Mouse (Mus musculus) brain, embryonic 14.5 days (tissue): ENCODE data around the gene Foxn1. TPM values are rescaled to one million over a fixed set of nuclear protein-coding genes. Genes with fewer than 3 reads are reported as not detected.

ENCODE experiments used
- DNase-seq: peaks from one replicate; pipeline ENCODE4 v3.0.0-alpha.2; 2011; ENCODE audit warnings: low read depth
- CTCF ChIP-seq: fragments of 200-500 bp; IDR thresholded peaks from 2 replicates; pipeline ENCODE4 v1.5.1; 2012; ENCODE audit warnings: inconsistent platforms, mild to moderate bottlenecking, moderate library complexity, borderline replicate concordance; ENCODE audit not compliant: insufficient read depth, insufficient read length; ENCODE audit errors: extremely low read depth
- POLR2A ChIP-seq: fragments of 200-500 bp; IDR thresholded peaks from 2 replicates; pipeline ENCODE4 v1.6.1; 2012; ENCODE audit warnings: mild to moderate bottlenecking, inconsistent platforms, borderline replicate concordance; ENCODE audit not compliant: poor library complexity, insufficient read depth, insufficient read length, severe bottlenecking; ENCODE audit errors: extremely low read depth
- polyA plus RNA-seq: library from polyadenylated mRNA; depleted of rRNA; stranded (reverse); fragments of >200 nt; gene quantifications from 2 replicates; pipeline ENCODE4 v1.2.3, GENCODE M21; 2012

Gene Foxn1
- polyA plus RNA-seq, 1 experiment: 0.03 TPM

DNA sequence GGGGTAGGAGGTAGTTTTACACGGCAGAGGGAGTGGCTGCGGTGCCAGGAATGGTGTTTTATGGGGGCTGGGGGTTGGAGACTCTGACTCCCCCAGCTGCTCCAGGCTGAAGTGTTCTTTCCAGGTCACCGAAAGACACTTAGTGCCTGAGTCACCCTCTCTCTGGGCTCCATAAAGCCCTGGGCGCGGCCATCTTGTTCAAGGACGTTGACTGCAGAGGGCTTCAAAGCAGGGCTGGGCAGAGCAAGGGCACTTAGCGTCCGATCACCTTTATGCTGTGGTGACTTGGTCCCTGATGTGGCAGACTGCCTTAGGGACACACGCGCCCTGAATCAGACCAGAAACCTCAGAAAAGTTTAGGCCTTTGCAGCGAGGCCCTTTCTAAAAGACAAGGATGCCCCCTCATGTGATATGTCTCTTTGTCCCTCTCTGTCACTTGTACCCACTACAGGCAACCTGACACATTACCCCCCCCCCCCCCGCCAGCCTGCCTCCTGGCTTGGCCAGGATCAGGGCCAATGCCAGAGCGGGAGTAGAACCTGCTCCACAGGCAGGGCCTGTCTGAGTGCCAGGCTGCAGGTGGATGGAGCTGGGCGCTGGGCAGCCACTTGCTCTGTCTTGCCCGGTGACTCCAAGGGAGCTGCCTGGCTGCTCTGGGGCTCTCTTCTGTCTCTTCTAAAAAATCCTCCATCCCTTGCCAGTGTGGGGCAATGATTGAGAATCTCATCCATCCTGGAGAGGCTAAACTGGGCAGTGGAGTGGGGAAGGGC, 18.7 kb downstream of the Foxn1 start:
- TF ChIP-seq CTCF: no peak
- TF ChIP-seq POLR2A: no peak
- no peak for DNase-seq

DNA sequence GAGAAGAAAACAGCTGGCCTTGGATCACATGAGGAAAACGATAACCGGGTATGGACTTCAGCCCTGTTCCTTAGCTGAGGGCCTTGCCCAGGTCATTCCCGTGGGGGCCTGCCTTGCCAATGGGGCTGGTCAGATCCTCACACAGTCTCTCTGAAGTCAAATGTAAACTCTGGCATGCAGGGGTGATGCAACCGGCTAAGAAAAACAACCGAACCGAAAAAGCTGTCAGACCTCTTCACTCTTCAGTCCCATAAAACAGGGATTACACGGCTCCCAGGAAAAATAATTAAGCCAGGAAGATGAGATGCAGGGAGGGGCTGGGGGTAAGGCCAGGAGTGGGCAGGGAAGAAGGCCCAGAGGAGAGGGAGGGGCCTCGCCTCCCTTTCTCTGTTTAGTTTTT, 22.3 kb downstream of the Foxn1 start:
- TF ChIP-seq POLR2A (no peak), CTCF (no peak)
- no peak for DNase-seq

DNA sequence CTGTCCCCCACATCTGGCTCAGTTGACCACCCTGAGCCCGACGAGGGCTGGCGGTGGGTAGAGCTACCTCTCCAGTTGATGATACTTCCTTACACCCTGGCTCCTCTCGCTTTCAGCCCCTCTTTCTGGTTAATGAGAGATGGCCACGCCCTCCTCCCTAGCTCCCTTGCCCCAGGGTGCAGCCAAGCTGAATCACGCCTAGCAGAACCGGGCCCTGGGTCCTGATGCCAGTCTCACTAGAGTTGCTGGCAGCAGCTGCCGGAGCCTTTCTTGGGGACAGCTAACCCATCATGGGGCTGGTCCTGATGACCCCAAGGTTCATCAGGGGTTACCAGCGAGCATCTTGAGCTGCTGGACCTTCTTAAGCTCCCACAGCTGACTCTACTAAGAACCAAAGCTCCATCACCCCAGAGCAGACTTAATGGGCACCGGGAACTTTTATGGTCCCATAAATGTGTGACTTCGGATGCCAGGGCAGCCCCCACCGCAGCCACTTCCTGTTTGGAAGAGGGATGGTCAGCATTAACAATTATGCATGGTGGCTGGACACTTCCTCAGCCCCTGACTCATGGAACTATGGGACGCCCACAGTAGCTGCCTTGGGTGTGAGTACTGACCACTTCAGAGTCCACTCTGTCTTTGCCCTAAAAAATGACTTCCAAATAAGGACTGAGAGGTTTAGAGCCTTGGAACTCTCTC, 22.9 kb downstream of the Foxn1 start:
- no peak for TF ChIP-seq CTCF
- TF ChIP-seq POLR2A: no peak
- DNase-seq: no peak

DNA sequence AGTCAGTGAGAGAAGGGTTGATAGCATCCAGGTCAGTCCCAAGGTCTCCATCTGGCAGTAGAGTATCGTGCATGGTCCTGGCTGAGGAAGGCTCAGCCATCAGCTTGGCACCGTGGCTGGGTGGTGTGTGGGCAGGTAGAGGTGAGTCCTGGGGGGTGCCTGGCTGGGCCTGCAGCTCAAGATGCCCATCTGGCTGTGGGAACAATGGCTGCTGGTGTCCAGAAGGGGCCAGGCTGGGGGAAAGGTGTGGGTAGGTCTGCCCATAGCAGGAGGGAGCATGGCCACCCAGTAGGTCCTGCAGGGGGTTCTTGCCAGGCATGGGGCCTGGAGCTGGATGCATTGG, 25.6 kb downstream of the Foxn1 start:
- TF ChIP-seq CTCF: no peak
- TF ChIP-seq POLR2A: no peak
- no peak for DNase-seq

DNA sequence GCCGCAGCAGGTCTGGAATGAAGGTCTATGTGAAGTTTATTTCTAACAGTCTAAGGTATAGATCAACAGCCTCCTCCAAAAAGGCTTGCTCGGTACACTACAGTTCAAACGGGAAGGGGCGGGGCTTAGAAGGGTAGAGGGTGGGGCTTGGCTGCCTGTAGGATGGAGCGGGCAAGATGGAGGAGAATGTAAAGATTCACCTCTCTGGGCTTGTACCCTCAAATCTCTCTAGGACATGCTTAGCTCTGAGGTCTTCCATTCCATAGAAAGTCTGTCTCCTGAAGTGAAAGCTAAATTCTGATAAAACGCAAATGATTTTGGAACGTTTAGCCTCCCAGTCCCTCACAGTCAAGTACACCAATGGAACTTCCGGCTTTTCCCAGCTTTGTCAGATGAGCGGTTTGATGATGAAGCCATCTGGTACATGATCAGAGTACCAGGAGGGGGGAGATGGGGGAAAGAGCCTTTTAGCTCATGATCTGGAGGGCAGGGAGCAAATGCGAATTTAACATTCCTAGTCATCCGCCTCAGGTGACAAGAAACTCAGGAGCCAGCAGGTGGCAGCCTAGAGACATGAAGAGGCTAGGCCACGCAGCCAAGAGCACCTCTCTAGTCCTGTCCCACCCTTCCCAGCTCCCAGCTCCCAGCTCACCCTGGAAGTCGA, 26.1 kb downstream of the Foxn1 start:
- TF ChIP-seq POLR2A (no peak), CTCF (peak; percentile 71)
- DNase-seq: peak; percentile 85

DNA sequence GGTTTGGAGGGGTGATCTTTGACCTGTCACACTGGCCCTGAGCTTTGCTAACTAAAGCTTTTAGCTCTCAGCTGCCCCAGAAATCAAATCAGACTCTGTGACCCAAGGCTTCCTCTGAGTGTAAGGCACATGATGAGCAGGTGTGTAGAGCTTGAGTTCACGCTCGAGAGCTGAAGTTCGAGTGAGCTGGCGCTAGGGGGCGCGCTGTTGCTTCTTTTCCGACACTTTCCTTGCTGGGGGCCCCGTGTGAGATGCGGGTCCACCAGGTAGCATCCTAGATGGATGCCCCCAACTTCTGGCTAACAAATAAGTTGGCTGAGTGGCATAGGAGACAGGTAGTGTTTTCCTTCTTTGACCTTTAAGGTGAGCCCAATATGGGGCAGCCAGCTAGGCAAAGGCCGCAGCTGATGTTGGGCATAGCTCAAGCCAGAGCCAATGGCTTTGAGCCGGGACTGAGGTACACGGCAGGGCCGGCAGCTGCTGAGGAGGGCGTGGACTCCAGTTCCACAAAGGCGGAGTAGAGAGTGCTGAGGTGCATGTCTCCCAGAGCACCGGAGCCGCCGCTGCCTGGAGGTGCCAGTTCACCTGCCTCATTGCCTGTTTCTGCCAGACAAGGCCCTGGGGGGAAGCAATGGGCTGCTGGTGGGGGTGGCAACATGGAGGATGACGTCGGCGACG, 27.9 kb downstream of the Foxn1 start:
- DNase-seq: no peak

DNA sequence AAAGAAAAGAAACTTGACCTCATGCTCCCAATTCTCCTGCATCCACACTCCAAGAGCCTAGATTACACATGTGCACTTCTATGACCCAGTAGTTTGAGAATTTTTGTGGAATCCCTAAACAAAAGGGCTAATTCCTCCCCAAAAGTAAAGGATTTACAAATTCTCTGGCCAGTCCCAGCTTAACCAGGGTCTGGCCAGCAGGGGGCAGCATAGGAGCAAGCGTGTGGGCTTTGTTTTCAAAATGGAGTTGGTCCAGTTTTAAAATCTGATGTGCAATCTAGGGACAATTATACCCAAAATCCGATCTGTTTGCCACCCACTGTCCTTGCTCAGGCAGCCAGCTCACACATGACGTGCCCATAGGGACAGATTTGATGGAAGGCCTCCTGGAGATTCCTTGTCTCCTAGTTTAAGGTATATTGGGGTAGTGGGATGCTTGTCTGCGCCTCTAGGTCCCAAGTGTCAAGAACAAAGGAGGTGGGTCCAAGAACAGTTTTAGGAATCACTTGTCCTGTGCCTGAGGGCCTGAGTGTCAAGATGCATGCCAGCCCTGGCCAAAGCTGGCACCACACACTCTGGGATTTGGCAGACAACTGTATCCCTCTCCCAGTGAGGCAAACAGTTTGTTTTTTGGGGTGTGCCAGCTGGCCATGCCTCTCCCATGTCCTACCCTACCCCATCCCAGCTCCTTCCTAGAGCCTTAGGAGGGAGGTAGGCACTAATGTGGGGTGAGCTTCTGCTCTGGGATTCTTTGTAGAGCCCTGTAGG, 30.7 kb downstream of the Foxn1 start:
- peak; percentile 74 for DNase-seq
- TF ChIP-seq CTCF (peak; percentile 86), POLR2A (no peak)

More for the DNA sequence above, 27.9 kb downstream of the Foxn1 start:
- TF ChIP-seq POLR2A: no peak
- TF ChIP-seq CTCF: peak; percentile 63

DNA sequence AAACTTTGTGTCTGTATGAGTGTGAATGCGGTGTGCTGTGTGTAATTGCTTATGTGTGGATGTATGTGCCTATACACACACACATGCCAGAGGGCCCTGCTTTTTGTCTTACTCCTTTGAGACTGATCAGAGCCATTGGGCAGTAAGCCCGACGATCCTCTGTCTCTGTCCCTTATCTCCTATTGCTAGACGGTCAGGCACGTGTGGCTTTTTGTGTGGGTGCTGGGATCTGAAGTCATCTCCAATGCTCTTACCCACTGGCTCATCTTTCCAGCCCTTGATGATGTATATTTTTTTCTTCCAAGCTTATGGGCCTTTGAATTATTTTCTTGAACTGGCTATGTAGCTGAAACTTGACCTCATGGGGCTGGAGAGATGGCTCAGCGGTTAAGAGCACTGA, 31.5 kb downstream of the Foxn1 start:
- DNase-seq: no peak
- no peak for TF ChIP-seq POLR2A
- no peak for TF ChIP-seq CTCF

DNA sequence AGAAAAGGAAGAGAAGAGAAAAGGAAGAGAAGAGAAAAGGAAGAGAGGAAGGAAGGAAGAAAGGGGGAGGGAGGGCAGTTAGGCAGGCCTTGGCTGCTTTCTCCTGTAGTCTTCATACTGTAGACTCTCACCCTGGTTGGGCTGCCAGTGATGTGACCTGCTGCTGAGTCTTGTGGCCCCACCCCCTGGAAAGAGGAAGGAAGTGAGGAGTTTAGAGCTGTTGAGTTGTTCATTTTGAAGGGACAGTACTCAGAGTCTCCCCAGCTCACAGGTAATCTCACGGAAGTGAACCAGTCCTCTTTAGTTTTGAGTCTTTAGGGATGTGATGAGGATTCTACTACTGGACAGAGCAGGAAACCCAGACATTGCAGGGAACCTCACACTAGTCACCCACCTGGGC, 33.3 kb downstream of the Foxn1 start:
- TF ChIP-seq CTCF (no peak), POLR2A (no peak)
- DNase-seq: no peak

DNA sequence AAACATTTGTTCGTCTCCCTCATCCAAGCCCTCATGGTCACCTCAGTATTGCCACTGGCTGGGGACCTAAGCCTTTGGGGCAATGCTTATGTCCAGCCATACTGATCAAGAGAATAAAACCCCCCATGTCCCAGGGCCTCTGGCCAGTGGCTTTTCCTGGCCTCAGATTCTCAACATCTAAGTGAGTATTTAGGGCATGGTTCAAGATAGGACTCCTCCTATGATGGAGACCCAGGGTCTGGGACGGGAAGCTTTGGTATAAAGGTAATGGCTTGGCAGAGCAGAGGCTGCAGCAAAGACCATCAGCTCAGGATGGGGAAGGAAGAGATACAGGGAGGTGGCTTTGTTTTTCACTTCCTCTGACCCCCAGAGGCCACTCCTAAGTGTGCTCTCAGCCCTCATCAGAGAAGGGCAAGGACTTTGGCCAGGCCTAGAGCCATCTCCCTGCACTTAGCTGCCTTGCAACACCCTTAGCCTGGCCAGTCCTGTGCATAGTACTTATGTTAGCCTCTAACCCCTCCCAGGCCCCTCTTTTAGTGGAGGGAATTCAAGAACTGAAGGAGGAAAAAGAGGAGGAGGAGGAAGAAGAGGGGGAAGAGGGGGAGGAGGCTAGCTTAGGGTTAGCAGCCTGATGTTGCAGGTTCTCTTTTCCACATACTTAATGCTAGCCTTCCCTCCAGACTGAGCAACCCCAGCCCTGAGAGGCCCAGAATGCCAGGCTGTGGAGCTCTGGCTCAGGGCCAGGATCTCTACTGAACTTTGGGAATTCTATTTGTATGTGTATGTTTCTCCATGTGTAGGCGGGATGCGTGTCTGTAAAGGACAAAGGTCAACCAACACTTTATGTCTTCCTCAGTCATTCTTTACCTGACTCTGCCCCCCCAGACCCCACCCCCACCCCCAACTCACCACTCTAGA, 36.7 kb downstream of the Foxn1 start:
- DNase-seq: no peak

DNA sequence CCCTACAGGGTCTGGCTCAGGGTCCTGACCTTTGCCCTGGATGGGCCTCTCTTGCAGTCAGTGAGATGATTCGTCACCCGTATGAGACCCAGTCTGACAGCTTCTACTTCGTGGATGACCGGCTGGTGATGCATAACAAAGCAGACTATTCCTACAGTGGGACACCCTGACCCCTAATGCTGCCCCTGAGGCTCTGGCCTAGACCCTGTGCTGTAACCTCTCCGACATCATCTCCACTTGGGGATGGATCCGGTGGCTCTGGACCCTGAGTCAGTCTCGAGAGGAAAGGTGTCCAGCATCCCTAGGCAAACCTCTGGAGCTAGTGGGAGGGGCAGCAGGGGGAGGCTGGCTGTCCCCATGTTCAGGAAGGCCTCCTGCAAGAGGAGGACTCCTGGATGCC, 37.9 kb downstream of the Foxn1 start:
- TF ChIP-seq POLR2A (no peak), CTCF (no peak)

More for the DNA sequence above, 36.7 kb downstream of the Foxn1 start:
- TF ChIP-seq CTCF (no peak), POLR2A (no peak)

More for the DNA sequence above, 37.9 kb downstream of the Foxn1 start:
- no peak for DNase-seq
